Mouse (Mus musculus) limb, embryonic 14.5 days (tissue): ENCODE data around the gene Pola1. TPM values are rescaled to one million over a fixed set of nuclear protein-coding genes. Genes with fewer than 3 reads are reported as not detected.
A peak's percentile ranks its signal among the peaks of the same experiment; 100 is the strongest.

Experiments
- ATAC-seq: fragments of 200-750 bp; cut with Nextera tagmentation; 2 replicates; pipeline ENCODE4 v1.8.0; 2017; ENCODE audit warnings: low read depth, moderate number of reproducible peaks, moderate TSS enrichment; ENCODE audit not compliant: low FRiP score
- DNase-seq: peaks from one replicate; pipeline ENCODE4 v3.0.0-alpha.2; 2015; ENCODE audit warnings: low spot score
- H3K27ac ChIP-seq: fragments of 300-500 bp; sonication (generic); replicated peaks from 2 replicates; pipeline ENCODE4 v1.5.1; 2014; ENCODE audit warnings: low read depth, mild to moderate bottlenecking, low read length, moderate library complexity, mixed read lengths
- H3K27me3 ChIP-seq: fragments of 300-500 bp; sonication (generic); 2 replicates; pipeline ENCODE4 v1.6.1; 2014; ENCODE audit warnings: low read length, mixed read lengths; ENCODE audit not compliant: control insufficient read depth, insufficient read depth
- H3K36me3 ChIP-seq: fragments of 300-500 bp; sonication (generic); 2 replicates; pipeline ENCODE4 v1.6.1; 2014; ENCODE audit warnings: mild to moderate bottlenecking, low read length, moderate library complexity, mixed read lengths; ENCODE audit not compliant: control insufficient read depth, insufficient read depth
- H3K4me1 ChIP-seq: fragments of 300-500 bp; sonication (generic); 2 replicates; pipeline ENCODE4 v1.6.1; 2014; ENCODE audit warnings: antibody characterized with exemption, low read length, mixed read lengths; ENCODE audit not compliant: control insufficient read depth, insufficient read depth
- H3K4me2 ChIP-seq: fragments of 300-500 bp; sonication (generic); replicated peaks from 2 replicates; pipeline ENCODE4 v1.6.1; 2014; ENCODE audit warnings: low read depth, mild to moderate bottlenecking, low read length, moderate library complexity; ENCODE audit not compliant: severe bottlenecking
- H3K4me3 ChIP-seq: fragments of 300-500 bp; sonication (generic); replicated peaks from 2 replicates; pipeline ENCODE4 v1.5.1; 2014; ENCODE audit warnings: low read length
- H3K9ac ChIP-seq: fragments of 300-500 bp; sonication (generic); 2 replicates; pipeline ENCODE4 v1.6.1; 2014; ENCODE audit warnings: mild to moderate bottlenecking, low read depth, low read length, moderate library complexity; ENCODE audit not compliant: severe bottlenecking
- H3K9me3 ChIP-seq: fragments of 300-500 bp; sonication (generic); 2 replicates; pipeline ENCODE4 v1.6.1; 2016; ENCODE audit warnings: low read length; ENCODE audit not compliant: control insufficient read depth
- POLR2A ChIP-seq: fragments of 200-500 bp; IDR thresholded peaks from 2 replicates; pipeline ENCODE4 v1.8.0; 2012; ENCODE audit warnings: inconsistent platforms, mild to moderate bottlenecking, moderate library complexity, borderline replicate concordance; ENCODE audit not compliant: insufficient read depth, insufficient read length; ENCODE audit errors: extremely low read depth
- WGBS: fragments of 180-500 bp; shearing (Covaris S2); extraction: QIAGEN DNeasy Blood & Tissue Kit; methylation state at CpG from one replicate; pipeline ENCODE4 v1.1.7; 2014; 5-methylcytosine and 5-hydroxymethylcytosine counted together
- polyA plus RNA-seq, 2 experiments: library from polyadenylated mRNA; depleted of rRNA in 1 of 2; stranded (reverse) in 1 of 2; unstranded in 1 of 2; fragments of >200 nt; fragmentation: Nextera tagmentation in 1 of 2; extraction: Ambion mirVana in 1 of 2; gene quantifications; 2 replicates each; pipeline versions ENCODE4 v1.2.1 to v1.2.3; 2012 to 2014

Pola1 gene
- polyA plus RNA-seq, 2 experiments = 9.2 to 14.2 TPM

- H3K27ac ChIP-seq = no peak overlapping the region
- 37% methylated on average over 1 of the region's 1 CpGs for WGBS
- no peak for TF ChIP-seq POLR2A
- peak; percentile 8 for DNase-seq
- no peaks in the 10 kb centered on the region for H3K9me3 ChIP-seq
- no peaks in the 10 kb centered on the region for H3K27me3 ChIP-seq
- no peak overlapping the region for H3K4me3 ChIP-seq
- 0 out of 2 replicates have a peak, but pooled peaks cover 4% of the 10 kb centered on the region for H3K36me3 ChIP-seq
- H3K9ac ChIP-seq = no peak overlapping the region
- H3K4me2 ChIP-seq = no peak overlapping the region
- no peaks in the 10 kb centered on the region for H3K4me1 ChIP-seq
- no peak for ATAC-seq
These were observed 74.8 kb downstream of the Pola1 start for GRCm38 (mm10) chrX:93557171-93557570.

DNA sequence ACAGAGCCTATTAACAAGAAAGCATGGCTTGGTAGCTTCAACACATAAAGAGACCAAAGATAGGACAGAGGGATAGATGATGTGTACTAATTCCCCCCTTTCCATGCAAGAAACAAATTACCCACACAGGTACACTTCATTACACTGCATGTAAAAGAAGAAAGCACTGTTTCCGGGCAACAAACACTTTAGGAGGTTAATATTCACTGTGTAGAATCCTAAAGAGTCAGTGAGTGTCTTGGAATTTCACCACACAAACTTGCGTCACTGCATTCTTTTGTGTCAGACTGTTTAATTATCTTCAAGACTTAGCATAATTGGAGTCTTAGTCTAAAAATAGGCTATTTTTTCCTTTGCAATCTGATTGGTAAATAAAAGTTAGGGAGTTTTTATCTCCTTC, 92.2 kb downstream of the Pola1 start:
- H3K27ac ChIP-seq = no peak overlapping the region
- no peak overlapping the region for H3K4me3 ChIP-seq
- H3K4me2 ChIP-seq = no peak overlapping the region
- H3K36me3 ChIP-seq = no peaks in the 10 kb centered on the region
- DNase-seq (no peak), ATAC-seq (no peak)
- TF ChIP-seq POLR2A = no peak
- WGBS = 75% methylated on average over 2 of the region's 2 CpGs
- no peaks in the 10 kb centered on the region for H3K4me1 ChIP-seq
- no peaks in the 10 kb centered on the region for H3K9me3 ChIP-seq
- H3K9ac ChIP-seq = no peak overlapping the region
- no peaks in the 10 kb centered on the region for H3K27me3 ChIP-seq

- WGBS = 59% methylated on average over 2 of the region's 2 CpGs
- TF ChIP-seq POLR2A = no peak
- no peak for ATAC-seq
These were observed 129.0 kb downstream of the Pola1 start for GRCm38 (mm10) chrX:93502865-93503353.

DNA sequence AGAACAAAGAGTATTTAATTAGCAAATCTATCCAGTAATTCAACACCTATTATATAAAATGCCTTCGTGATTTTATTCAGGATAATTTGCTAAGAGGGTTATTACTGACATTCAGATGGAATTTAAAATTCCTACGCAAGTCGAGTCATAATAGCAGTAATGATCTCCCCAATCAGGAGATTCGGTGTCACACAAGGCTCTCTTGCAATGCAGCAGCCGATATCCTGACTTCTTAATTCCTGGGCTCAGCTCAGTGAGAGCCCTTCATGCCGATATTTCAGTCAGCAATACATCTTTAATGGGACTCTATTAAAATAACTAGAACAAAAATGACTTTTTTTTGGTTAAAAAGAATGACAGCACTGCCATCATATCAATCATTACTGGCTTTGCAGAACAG, 134.4 kb downstream of the Pola1 start:
- WGBS = 71% methylated on average over 6 of the region's 6 CpGs

More at GRCm38 (mm10) chrX:93502865-93503353, 129.0 kb downstream of the Pola1 start:
- H3K9me3 ChIP-seq = no peaks in the 10 kb centered on the region
- no peak overlapping the region for H3K9ac ChIP-seq
- DNase-seq = no peak
- no peak overlapping the region for H3K4me2 ChIP-seq
- H3K36me3 ChIP-seq = no peaks in the 10 kb centered on the region
- no peak overlapping the region for H3K27ac ChIP-seq
- H3K27me3 ChIP-seq = no peaks in the 10 kb centered on the region
- H3K4me3 ChIP-seq = no peak overlapping the region
- no peaks in the 10 kb centered on the region for H3K4me1 ChIP-seq

DNA sequence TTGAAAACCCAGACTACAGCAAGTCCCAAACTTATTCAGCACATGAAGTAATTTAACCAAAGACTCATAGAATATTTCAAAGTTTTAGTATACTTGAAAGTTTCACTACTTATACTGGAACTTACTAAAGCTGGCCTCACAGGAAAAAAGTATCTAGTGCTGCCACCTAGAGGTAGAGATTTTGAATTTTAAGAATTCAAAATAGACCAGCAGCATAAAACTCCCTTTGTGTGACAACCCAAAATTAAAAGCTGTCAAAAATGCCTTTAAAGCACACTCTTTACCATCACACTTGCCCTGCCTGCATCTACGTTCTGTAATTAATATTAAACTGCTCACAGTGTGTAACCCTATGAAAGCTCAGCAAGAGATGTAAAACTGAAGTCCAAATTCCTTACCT, 166.2 kb downstream of the Pola1 start:
- no peak overlapping the region for H3K27ac ChIP-seq
- H3K27me3 ChIP-seq = no peaks in the 10 kb centered on the region
- ATAC-seq (no peak), DNase-seq (peak; percentile 7)
- no peak overlapping the region for H3K4me3 ChIP-seq
- no peaks in the 10 kb centered on the region for H3K9me3 ChIP-seq
- no peaks in the 10 kb centered on the region for H3K4me1 ChIP-seq
- no peak for TF ChIP-seq POLR2A
- no peak overlapping the region for H3K9ac ChIP-seq
- 35% methylated on average over 1 of the region's 1 CpGs for WGBS
- H3K36me3 ChIP-seq = no peaks in the 10 kb centered on the region
- no peak overlapping the region for H3K4me2 ChIP-seq

More for the DNA sequence above, 134.4 kb downstream of the Pola1 start:
- Histone ChIP-seq H3K27me3 (no peaks in the 10 kb centered on the region), H3K4me1 (no peaks in the 10 kb centered on the region), H3K4me3 (no peak overlapping the region), H3K4me2 (no peak overlapping the region), H3K36me3 (no peaks in the 10 kb centered on the region), H3K27ac (no peak overlapping the region), H3K9ac (no peak overlapping the region), H3K9me3 (no peaks in the 10 kb centered on the region)
- DNase-seq = no peak
- no peak for ATAC-seq
- no peak for TF ChIP-seq POLR2A

GRCm38 (mm10) chrX:93429738-93430260, 202.2 kb downstream of the Pola1 start:
- no peak for ATAC-seq
- Histone ChIP-seq H3K4me3 (no peak overlapping the region), H3K9me3 (no peaks in the 10 kb centered on the region), H3K4me2 (no peak overlapping the region), H3K27ac (no peak overlapping the region), H3K27me3 (no peaks in the 10 kb centered on the region), H3K36me3 (no peaks in the 10 kb centered on the region), H3K9ac (no peak overlapping the region), H3K4me1 (no peaks in the 10 kb centered on the region)
- WGBS = 68% methylated on average over 6 of the region's 6 CpGs
- TF ChIP-seq POLR2A = no peak
- DNase-seq = no peak
